Mouse (Mus musculus): ENCODE measurements around the gene Cyp4f13.

DNA sequence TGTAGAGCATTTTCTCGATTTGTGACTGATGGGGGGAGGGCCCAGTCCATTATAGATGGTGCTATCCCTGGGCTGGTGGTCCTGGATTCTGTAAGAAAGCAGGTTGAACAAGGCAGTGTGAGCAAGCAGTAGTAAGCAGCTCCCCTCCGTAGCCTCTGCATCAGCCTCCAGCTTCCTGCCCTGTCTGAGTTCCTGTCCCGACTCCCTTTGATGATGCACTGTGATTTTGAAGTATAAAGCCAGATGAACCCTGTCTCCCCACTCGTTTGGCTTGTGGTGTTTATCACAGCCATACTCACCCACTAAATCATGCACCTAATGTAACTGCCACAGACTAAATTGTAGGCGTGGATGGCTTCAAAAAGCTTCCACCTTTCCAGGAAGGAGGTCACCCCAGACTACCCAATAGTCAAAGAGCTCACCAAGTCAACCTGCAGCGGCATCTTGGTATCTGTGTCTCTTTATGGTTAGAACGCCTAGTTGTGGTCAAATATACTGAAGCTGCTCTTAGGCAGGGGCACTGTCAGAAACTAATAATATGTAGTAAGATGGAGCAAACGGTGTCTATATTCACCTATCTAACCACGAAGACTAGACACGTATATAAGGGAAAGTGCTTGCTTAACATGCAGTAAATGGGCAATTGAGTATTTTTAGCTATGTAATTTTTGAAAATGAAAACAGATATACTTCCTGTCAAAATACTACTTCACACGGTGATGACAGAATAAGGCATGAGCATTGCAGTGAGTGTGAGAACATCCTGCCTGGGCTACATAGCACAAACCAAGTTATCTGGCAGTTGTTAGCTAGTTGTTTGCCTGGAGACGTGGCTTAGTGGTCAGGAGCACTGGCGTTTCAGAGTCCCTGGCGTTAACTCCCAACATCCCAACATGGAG is 66.6 kb downstream of the Cyp4f13 start:
- TF ChIP-seq CTCF (IDR thresholded peaks at IDR 0.05; ENCODE audit: low read depth, low read length): no peak
- no peak for TF ChIP-seq POLR2A (IDR thresholded peaks at IDR 0.05; ENCODE audit: borderline replicate concordance, low read depth, low read length)

Data from bone marrow macrophage, adult 2 months (primary cell).